Mouse (Mus musculus): ENCODE results near the gene Arhgap11a. TPM values are rescaled to one million over a fixed set of nuclear protein-coding genes. Genes with fewer than 3 reads are reported as not detected.

Arhgap11a gene
- polyA plus RNA-seq, 1 experiment from 2014 or later, result 7.1 TPM

- H3K27me3 ChIP-seq (ENCODE audit: control insufficient read depth, insufficient read depth, low read length), result no peaks in the 10 kb centered on the region
- no peaks in the 10 kb centered on the region for H3K9me3 ChIP-seq (ENCODE audit: control insufficient read depth, low read depth, low read length)
- H3K9ac ChIP-seq (replicated peaks; ENCODE audit: low read depth, low read length), result peak overlapping the region; percentile 61
- 1% methylated on average over 24 of the region's 24 CpGs for WGBS
- H3K27ac ChIP-seq (ENCODE audit: low read length), result peak overlapping the region; percentile 89
- peak overlapping the region; percentile 76 for H3K4me2 ChIP-seq (replicated peaks; ENCODE audit: low read depth, low read length)
- H3K4me3 ChIP-seq (ENCODE audit: low read depth, low read length), result peak overlapping the region; percentile 91
- ATAC-seq (ENCODE audit: insufficient number of reproducible peaks, insufficient read depth, low FRiP score, low read depth), result peak; percentile 15; the same call in 1 of the 2 replicates
- peaks cover 10% of the 10 kb centered on the region for H3K36me3 ChIP-seq (ENCODE audit: control insufficient read depth, insufficient read depth, low read length)
- peaks cover 22% of the 10 kb centered on the region for H3K4me1 ChIP-seq (ENCODE audit: control insufficient read depth, insufficient read depth, low read length)
These were observed 700 bp downstream of the Arhgap11a start for GRCm38 (mm10) chr2:113847678-113848244.

- H3K9ac ChIP-seq (replicated peaks; ENCODE audit: low read depth, low read length), result no peak overlapping the region
- H3K9me3 ChIP-seq (ENCODE audit: control insufficient read depth, low read depth, low read length), result no peaks in the 10 kb centered on the region
- H3K27me3 ChIP-seq (ENCODE audit: control insufficient read depth, insufficient read depth, low read length), result no peaks in the 10 kb centered on the region
- no peak overlapping the region for H3K27ac ChIP-seq (ENCODE audit: low read length)
- no peak overlapping the region for H3K4me3 ChIP-seq (ENCODE audit: low read depth, low read length)
- peaks cover 26% of the 10 kb centered on the region for H3K36me3 ChIP-seq (ENCODE audit: control insufficient read depth, insufficient read depth, low read length)
- H3K4me1 ChIP-seq (ENCODE audit: control insufficient read depth, insufficient read depth, low read length), result peaks cover 22% of the 10 kb centered on the region
- WGBS, result 55% methylated on average over 4 of the region's 4 CpGs
- H3K4me2 ChIP-seq (replicated peaks; ENCODE audit: low read depth, low read length), result no peak overlapping the region
- ATAC-seq (ENCODE audit: insufficient number of reproducible peaks, insufficient read depth, low FRiP score, low read depth), result no peak
These were observed 3.4 kb downstream of the Arhgap11a start for GRCm38 (mm10) chr2:113845081-113845480.

GRCm38 (mm10) chr2:113841656-113842437, 6.6 kb downstream of the Arhgap11a start:
- H3K4me3 ChIP-seq (ENCODE audit: low read depth, low read length), result no peak overlapping the region
- H3K27me3 ChIP-seq (ENCODE audit: control insufficient read depth, insufficient read depth, low read length), result no peaks in the 10 kb centered on the region
- WGBS, result 84% methylated on average over 4 of the region's 4 CpGs
- ATAC-seq (ENCODE audit: insufficient number of reproducible peaks, insufficient read depth, low FRiP score, low read depth), result no peak
- no peak overlapping the region for H3K9ac ChIP-seq (replicated peaks; ENCODE audit: low read depth, low read length)
- peaks cover 45% of the 10 kb centered on the region for H3K36me3 ChIP-seq (ENCODE audit: control insufficient read depth, insufficient read depth, low read length)
- no peak overlapping the region for H3K4me2 ChIP-seq (replicated peaks; ENCODE audit: low read depth, low read length)
- peaks cover 13% of the 10 kb centered on the region for H3K4me1 ChIP-seq (ENCODE audit: control insufficient read depth, insufficient read depth, low read length)
- no peak overlapping the region for H3K27ac ChIP-seq (ENCODE audit: low read length)
- H3K9me3 ChIP-seq (ENCODE audit: control insufficient read depth, low read depth, low read length), result no peaks in the 10 kb centered on the region

GRCm38 (mm10) chr2:113839488-113839887, 9.0 kb downstream of the Arhgap11a start:
- H3K27me3 ChIP-seq (ENCODE audit: control insufficient read depth, insufficient read depth, low read length), result no peaks in the 10 kb centered on the region
- no peak overlapping the region for H3K27ac ChIP-seq (ENCODE audit: low read length)
- no peaks in the 10 kb centered on the region for H3K4me1 ChIP-seq (ENCODE audit: control insufficient read depth, insufficient read depth, low read length)
- no peak overlapping the region for H3K4me2 ChIP-seq (replicated peaks; ENCODE audit: low read depth, low read length)
- peak; percentile 74 for ATAC-seq (ENCODE audit: insufficient number of reproducible peaks, insufficient read depth, low FRiP score, low read depth)
- no peak overlapping the region for H3K4me3 ChIP-seq (ENCODE audit: low read depth, low read length)
- no peak overlapping the region for H3K9ac ChIP-seq (replicated peaks; ENCODE audit: low read depth, low read length)
- H3K36me3 ChIP-seq (ENCODE audit: control insufficient read depth, insufficient read depth, low read length), result peaks cover 59% of the 10 kb centered on the region
- H3K9me3 ChIP-seq (ENCODE audit: control insufficient read depth, low read depth, low read length), result no peaks in the 10 kb centered on the region
- WGBS, result 68% methylated on average over 4 of the region's 4 CpGs

GRCm38 (mm10) chr2:113835219-113835618, 13.2 kb downstream of the Arhgap11a start:
- H3K4me1 ChIP-seq (ENCODE audit: control insufficient read depth, insufficient read depth, low read length), result no peaks in the 10 kb centered on the region
- H3K4me3 ChIP-seq (ENCODE audit: low read depth, low read length), result no peak overlapping the region
- no peak overlapping the region for H3K9ac ChIP-seq (replicated peaks; ENCODE audit: low read depth, low read length)
- no peaks in the 10 kb centered on the region for H3K27me3 ChIP-seq (ENCODE audit: control insufficient read depth, insufficient read depth, low read length)
- H3K36me3 ChIP-seq (ENCODE audit: control insufficient read depth, insufficient read depth, low read length), result peaks cover 59% of the 10 kb centered on the region
- H3K9me3 ChIP-seq (ENCODE audit: control insufficient read depth, low read depth, low read length), result no peaks in the 10 kb centered on the region
- WGBS, result 90% methylated on average over 3 of the region's 3 CpGs
- H3K4me2 ChIP-seq (replicated peaks; ENCODE audit: low read depth, low read length), result no peak overlapping the region
- no peak for ATAC-seq (ENCODE audit: insufficient number of reproducible peaks, insufficient read depth, low FRiP score, low read depth)
- no peak overlapping the region for H3K27ac ChIP-seq (ENCODE audit: low read length)

GRCm38 (mm10) chr2:113828943-113829882, 19.2 kb downstream of the Arhgap11a start, which contains the start of gene Scg5:
Scg5 (minus strand) TSS chr2:113829121.
- no peak within 1 kb of the TSS for H3K9ac ChIP-seq (replicated peaks; ENCODE audit: low read depth, low read length)
- ATAC-seq (ENCODE audit: insufficient number of reproducible peaks, insufficient read depth, low FRiP score, low read depth), result peak; percentile 87
- peaks cover 18% of the 10 kb centered on the region for H3K36me3 ChIP-seq (ENCODE audit: control insufficient read depth, insufficient read depth, low read length)
- 8% methylated on average over 23 of the region's 23 CpGs for WGBS
- H3K27me3 ChIP-seq (ENCODE audit: control insufficient read depth, insufficient read depth, low read length), result no peaks in the 10 kb centered on the region
- no peaks in the 10 kb centered on the region for H3K9me3 ChIP-seq (ENCODE audit: control insufficient read depth, low read depth, low read length)
- no peak within 1 kb of the TSS; the same call in 1 of the 2 replicates for H3K27ac ChIP-seq (ENCODE audit: low read length)
- H3K4me1 ChIP-seq (ENCODE audit: control insufficient read depth, insufficient read depth, low read length), result no peaks in the 10 kb centered on the region
- peak within 1 kb of the TSS; percentile 50 for H3K4me2 ChIP-seq (replicated peaks; ENCODE audit: low read depth, low read length)
- peak within 1 kb of the TSS; percentile 21; the same call in 1 of the 2 replicates for H3K4me3 ChIP-seq (ENCODE audit: low read depth, low read length)

GRCm38 (mm10) chr2:113828086-113828942, 20.1 kb downstream of the Arhgap11a start:
- peak overlapping the region; percentile 21; the same call in 1 of the 2 replicates for H3K4me3 ChIP-seq (ENCODE audit: low read depth, low read length)
- no peak overlapping the region for H3K27ac ChIP-seq (ENCODE audit: low read length)
- no peaks in the 10 kb centered on the region for H3K4me1 ChIP-seq (ENCODE audit: control insufficient read depth, insufficient read depth, low read length)
- WGBS, result 17% methylated on average over 17 of the region's 17 CpGs
- no peak overlapping the region for H3K9ac ChIP-seq (replicated peaks; ENCODE audit: low read depth, low read length)
- no peak for ATAC-seq (ENCODE audit: insufficient number of reproducible peaks, insufficient read depth, low FRiP score, low read depth)
- H3K9me3 ChIP-seq (ENCODE audit: control insufficient read depth, low read depth, low read length), result no peaks in the 10 kb centered on the region
- peaks cover 9% of the 10 kb centered on the region for H3K36me3 ChIP-seq (ENCODE audit: control insufficient read depth, insufficient read depth, low read length)
- H3K4me2 ChIP-seq (replicated peaks; ENCODE audit: low read depth, low read length), result peak overlapping the region; percentile 50
- H3K27me3 ChIP-seq (ENCODE audit: control insufficient read depth, insufficient read depth, low read length), result no peaks in the 10 kb centered on the region
